Mouse (Mus musculus): Measurements from ENCODE around the gene Ces3b. TPM values are rescaled to one million over a fixed set of nuclear protein-coding genes. Genes with fewer than 3 reads are reported as not detected.
"Not testable (repeated sequence)": the region's sequence is repeated elsewhere in the genome, so short reads cannot be mapped to it uniquely, and the experiment has no call there.

Ces3b gene
- total RNA-seq (2021), result not detected
- long read RNA-seq, experiment 1, result 0 reads
- long read RNA-seq, experiment 2, result 0 reads

- DNase-seq (ENCODE audit: low spot score in 2 of 2), result no peak
Measured at GRCm38 (mm10) chr8:105083449-105084050, at the start of gene Ces3b. Gene Ces3b, plus strand, starts transcription at chr8:105083753.

DNA sequence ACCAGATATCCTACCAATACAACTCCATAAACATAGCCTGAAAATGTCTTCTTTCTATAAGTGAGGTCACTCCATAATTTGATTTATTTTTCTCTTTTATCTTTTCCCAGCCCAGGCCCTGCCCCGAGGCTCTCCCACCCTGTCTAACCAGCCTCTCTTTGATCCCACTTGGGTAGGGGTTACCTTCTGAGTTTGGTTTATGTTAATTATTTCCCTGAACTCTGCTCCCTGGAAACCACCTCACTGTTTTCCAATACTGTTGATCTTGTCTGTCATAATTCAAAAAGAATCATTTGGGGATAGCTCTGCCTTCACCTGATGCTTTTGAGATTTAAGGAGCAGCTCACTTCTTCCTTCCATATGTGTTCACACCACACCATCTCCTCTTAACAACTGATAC, 40.0 kb upstream of the Ces3b start:
- DNase-seq (ENCODE audit: low spot score in 2 of 2), result no peak

- DNase-seq (ENCODE audit: low spot score in 2 of 2), result no peak
Measured at GRCm38 (mm10) chr8:105045824-105046401, 37.6 kb upstream of the Ces3b start.

DNA sequence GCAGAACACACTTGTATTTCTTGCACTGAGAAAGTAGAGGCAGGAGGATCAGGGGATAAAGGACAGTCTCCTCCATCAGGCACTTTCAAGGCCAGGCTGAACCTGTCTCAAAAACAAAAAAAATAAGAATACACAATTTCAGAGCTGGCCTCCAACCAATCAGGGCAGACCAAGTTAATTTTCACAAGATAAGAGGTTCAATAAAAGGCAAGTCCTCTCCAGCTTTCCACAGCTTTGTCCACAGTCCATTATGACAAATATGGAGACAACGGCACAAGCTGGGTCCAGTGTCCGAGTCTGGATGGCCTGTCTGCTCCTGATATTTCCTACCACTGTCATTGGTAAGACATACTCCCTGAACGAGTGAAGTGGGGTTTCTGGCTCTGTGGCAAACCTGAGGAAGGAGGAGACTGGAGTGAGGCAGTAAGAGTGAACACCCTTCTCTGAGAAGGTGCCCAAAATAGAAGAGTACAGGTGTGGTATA, 35.1 kb upstream of the Ces3b start, which contains the start of gene Ces3a:
Ces3a (plus strand) TSS at position 231 of the 484 bp plus-strand sequence.
- no peak for DNase-seq (ENCODE audit: low spot score in 2 of 2)

GRCm38 (mm10) chr8:105056211-105056610, 27.3 kb upstream of the Ces3b start:
- DNase-seq (ENCODE audit: low spot score in 2 of 2), result no peak

- DNase-seq (ENCODE audit: low spot score in 2 of 2), result no peak
Measured at GRCm38 (mm10) chr8:105060056-105060455, 23.5 kb upstream of the Ces3b start.

GRCm38 (mm10) chr8:105066761-105067160, 16.8 kb upstream of the Ces3b start:
- DNase-seq (ENCODE audit: low spot score in 2 of 2), result peak; percentile 19 to 35

DNA sequence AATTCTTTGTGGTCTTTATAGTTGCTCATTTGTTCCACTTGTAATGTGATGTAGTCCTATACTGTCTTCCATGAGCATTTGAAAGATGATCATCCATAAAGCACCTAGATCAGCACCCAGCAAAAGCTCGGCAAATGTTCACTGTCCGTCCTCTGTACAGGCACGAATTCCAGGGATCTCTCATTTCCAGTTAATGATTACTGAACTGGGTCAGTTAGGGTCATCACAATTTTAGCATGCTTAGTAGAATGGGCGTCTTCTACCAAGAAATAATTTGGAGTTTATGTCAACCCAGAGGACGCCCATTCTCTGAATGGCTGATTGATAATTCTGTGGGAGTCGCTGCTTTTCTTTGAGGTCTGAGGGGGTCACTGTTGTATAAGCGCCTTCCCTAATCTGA, 15.6 kb upstream of the Ces3b start:
- not testable (repeated sequence) for DNase-seq (ENCODE audit: low spot score in 2 of 2)

DNA sequence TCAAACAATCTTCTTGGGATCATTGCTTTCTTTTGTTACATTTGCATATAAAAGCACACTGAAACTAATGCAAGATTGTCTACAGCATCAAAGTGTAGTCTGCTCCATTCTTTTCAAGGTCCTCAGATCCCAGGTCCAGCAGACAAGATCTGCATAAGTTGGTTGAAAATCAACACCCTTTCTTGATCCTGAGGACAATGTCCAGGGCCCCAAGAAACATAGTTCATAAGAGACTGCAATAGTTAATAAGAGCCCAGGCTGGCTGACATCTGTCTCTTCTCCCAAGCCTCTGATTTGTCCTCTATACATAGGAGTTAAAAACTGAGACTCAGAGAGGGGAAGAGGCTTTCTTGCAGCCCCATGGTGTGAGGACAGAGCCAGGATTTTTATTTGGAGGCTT, 14.6 kb upstream of the Ces3b start:
- DNase-seq (ENCODE audit: low spot score in 2 of 2), result no peak

- no peak for DNase-seq (ENCODE audit: low spot score in 2 of 2)
Measured at GRCm38 (mm10) chr8:105076601-105077000, 7.0 kb upstream of the Ces3b start.

GRCm38 (mm10) chr8:105077071-105077470, 6.5 kb upstream of the Ces3b start:
- DNase-seq (ENCODE audit: low spot score in 2 of 2), result no peak

- no peak for DNase-seq (ENCODE audit: low spot score in 2 of 2)
Measured at GRCm38 (mm10) chr8:105078591-105078990, 5.0 kb upstream of the Ces3b start.

DNA sequence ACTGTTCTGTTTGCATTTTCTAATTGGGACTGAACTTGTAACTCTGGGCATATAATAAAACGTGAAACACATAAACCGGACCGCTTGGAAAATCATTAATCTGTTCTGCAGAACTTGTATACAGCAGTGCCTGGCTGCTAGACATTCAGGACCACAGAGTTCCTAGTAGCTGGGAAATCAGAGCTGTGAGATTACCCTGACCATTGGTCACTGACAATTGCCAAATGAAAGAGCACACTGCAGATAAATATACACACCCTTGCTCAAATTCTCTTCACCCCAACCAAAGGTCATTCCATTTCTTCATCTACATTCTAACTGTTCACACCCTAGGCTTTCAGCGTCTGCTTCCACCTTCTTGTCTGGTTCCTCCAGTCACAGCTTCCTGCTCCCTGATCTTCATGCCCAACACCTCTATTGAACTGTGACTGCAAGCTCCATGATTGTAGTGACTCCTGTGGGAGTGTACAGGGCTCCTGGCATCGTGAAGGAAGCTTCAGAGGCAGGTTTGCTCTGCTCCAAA, 2.7 kb upstream of the Ces3b start:
- DNase-seq (ENCODE audit: low spot score in 2 of 2), result no peak

DNA sequence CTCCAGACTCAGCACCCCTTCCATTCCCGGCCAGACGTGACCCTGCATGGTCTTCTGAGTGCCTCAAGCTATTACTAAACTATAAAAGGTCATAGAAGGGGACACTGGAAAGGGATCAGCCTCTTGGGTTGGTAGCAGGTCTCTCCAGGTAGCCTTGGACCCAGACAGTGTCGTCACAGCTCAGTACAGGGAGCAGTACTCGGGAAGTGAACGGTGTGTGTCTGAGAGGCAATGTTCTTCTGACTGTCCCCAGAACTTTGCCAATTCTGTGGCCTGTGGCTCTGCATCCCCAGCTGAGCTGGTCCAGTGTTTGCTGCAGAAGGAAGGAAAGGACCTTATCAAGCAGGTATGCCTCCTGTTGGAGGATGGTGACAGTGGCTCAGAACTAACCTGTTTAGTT, 4.6 kb downstream of the Ces3b start:
- DNase-seq (ENCODE audit: low spot score in 2 of 2), result not testable (repeated sequence)

- no peak for DNase-seq (ENCODE audit: low spot score in 2 of 2)
Measured at GRCm38 (mm10) chr8:105088581-105088980, 5.0 kb downstream of the Ces3b start.

- DNase-seq (ENCODE audit: low spot score in 2 of 2), result no peak
Measured at GRCm38 (mm10) chr8:105093992-105094391, 10.4 kb downstream of the Ces3b start.

DNA sequence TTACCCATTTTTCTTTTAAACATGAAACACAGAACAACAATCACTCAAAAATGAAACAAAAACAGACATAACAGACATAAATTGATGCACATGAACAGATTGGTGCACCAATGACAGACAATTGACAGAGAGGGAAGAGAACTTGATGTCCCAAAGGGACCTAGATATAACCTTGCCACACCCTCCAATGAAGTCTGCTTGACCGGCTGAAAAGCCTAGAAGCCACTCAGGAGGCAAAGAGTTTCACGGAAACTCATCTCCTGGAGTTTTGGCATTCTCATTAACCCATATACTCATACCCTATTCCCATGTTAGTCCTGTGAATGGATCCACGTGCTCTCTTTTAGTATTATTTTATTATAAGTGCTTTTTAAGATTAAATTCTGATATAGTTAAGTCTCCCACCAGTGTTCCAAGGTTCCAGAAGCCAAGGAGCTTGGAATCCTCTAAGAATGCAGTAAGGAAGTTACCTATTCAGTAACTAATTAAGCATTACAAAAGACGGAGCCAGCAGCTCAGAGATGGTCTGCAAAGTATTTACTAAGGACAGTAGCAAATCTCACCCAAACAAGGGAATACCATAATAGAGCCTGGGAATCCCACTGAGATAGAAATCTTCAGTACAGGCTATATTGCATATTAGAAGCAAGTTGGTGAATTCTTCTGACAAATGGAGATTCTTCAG, 18.7 kb downstream of the Ces3b start:
- not testable (repeated sequence) for DNase-seq (ENCODE audit: low spot score in 2 of 2)

DNA sequence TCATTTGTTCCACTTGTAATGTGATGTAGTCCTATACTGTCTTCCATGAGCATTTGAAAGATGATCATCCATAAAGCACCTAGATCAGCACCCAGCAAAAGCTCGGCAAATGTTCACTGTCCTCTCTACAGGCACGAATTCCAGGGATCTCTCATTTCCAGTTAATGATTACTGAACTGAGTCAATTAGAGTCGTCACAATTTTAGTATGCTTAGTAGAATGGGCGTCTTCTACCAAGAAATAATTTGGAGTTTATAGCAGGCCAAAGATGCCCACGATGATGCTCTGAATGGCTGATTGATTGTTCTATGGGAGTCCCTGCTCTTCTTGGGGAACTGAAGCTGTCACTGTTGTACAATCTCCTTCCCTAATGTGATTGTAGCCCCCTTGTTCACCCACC, 20.1 kb downstream of the Ces3b start:
- DNase-seq (ENCODE audit: low spot score in 2 of 2), result not testable (repeated sequence)

GRCm38 (mm10) chr8:105104220-105104619, 20.7 kb downstream of the Ces3b start:
- no peak for DNase-seq (ENCODE audit: low spot score in 2 of 2)

DNA sequence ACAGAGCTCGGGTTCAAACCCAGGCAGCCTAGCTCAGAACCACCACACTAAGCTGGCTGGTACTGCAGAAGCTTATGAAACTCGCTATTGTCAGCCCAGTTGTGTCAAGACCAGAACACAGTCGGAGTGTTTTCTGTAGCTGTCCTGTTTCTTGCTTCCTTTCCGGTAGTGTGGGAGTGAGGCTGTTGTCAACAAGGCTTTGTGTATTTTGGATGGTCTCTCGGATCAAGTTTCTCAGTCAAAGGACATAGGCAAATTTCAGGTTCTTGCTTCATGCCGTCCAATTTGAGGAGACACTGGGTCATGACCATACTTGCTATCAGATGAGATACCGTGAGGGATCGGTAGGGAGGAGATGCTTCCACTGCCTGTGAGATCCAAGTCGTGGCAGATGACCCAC, 46.3 kb downstream of the Ces3b start:
- DNase-seq (ENCODE audit: low spot score in 2 of 2), result no peak

DNA sequence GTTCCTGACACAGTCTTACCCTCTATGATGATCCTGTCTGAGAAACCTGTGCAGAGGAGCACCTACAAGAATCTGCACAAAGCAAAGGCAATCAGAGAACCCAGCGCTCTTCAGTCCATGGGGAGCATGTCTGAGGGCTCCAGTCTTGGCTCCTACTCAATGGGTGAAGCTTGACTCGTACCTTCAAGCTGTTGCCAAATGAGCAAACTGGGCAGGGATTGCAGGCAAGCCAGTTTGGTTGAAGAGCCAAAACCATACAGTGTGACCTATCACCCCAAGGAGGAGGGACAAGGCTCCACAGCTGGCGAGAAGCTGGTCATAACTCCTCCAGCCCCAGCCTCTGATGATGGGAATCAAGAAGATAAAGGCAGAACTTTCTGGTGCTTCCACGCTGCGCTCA, 48.0 kb downstream of the Ces3b start, which contains the start of gene Ces4a:
Ces4a (plus strand) TSS at position 292 of the 400 bp plus-strand sequence.
- DNase-seq (ENCODE audit: low spot score in 2 of 2), result no peak

- DNase-seq (ENCODE audit: low spot score in 2 of 2), result peak; percentile 87
Measured at GRCm38 (mm10) chr8:105138423-105138822, 54.9 kb downstream of the Ces3b start.
